Mouse (Mus musculus) hindbrain, embryonic 16.5 days (tissue): Measurements from ENCODE around the gene Saysd1. TPM values are rescaled to one million over a fixed set of nuclear protein-coding genes. Genes with fewer than 3 reads are reported as not detected.

Experiments
- ATAC-seq: fragments of 200-750 bp; cut with Nextera tagmentation; 2 replicates; pipeline ENCODE4 v1.8.0; 2017; ENCODE audit warnings: moderate TSS enrichment, moderate library complexity
- H3K27ac ChIP-seq: fragments of 300-500 bp; sonication (generic); 2 replicates; pipeline ENCODE4 v1.5.1; 2014; ENCODE audit warnings: low read depth, mild to moderate bottlenecking, control low read depth, low read length, moderate library complexity
- H3K27me3 ChIP-seq: fragments of 300-500 bp; sonication (generic); replicated peaks from 2 replicates; pipeline ENCODE4 v1.6.1; 2014; ENCODE audit warnings: low read length; ENCODE audit not compliant: control insufficient read depth, insufficient read depth
- H3K36me3 ChIP-seq: fragments of 300-500 bp; sonication (generic); 2 replicates; pipeline ENCODE4 v1.6.1; 2014; ENCODE audit warnings: mild to moderate bottlenecking, low read length, moderate library complexity, mixed read lengths; ENCODE audit not compliant: control insufficient read depth, insufficient read depth
- H3K4me1 ChIP-seq: fragments of 300-500 bp; sonication (generic); 2 replicates; pipeline ENCODE4 v1.6.1; 2014; ENCODE audit warnings: low read depth, low read length; ENCODE audit not compliant: control insufficient read depth, insufficient read depth
- H3K4me2 ChIP-seq: fragments of 300-500 bp; sonication (generic); 2 replicates; pipeline ENCODE4 v1.6.1; 2014; ENCODE audit warnings: mild to moderate bottlenecking, low read length, control low read depth, moderate library complexity
- H3K4me3 ChIP-seq: fragments of 300-500 bp; sonication (generic); 2 replicates; pipeline ENCODE4 v1.5.1; 2014; ENCODE audit warnings: mild to moderate bottlenecking, low read length, control low read depth, moderate library complexity
- H3K9ac ChIP-seq: fragments of 300-500 bp; sonication (generic); 2 replicates; pipeline ENCODE4 v1.6.1; 2014; ENCODE audit warnings: low read depth, mild to moderate bottlenecking, control low read depth, low read length, moderate library complexity
- H3K9me3 ChIP-seq: fragments of 300-500 bp; sonication (generic); 2 replicates; pipeline ENCODE4 v1.6.1; 2014; ENCODE audit warnings: mild to moderate bottlenecking, low read length, moderate library complexity; ENCODE audit not compliant: control insufficient read depth
- WGBS: fragments of 180-500 bp; shearing (Covaris S2); extraction: QIAGEN DNeasy Blood & Tissue Kit; methylation state at CpG from one replicate; pipeline ENCODE4 v1.1.7; 2014; 5-methylcytosine and 5-hydroxymethylcytosine counted together
- polyA plus RNA-seq: library from polyadenylated mRNA; unstranded; fragments of >200 nt; fragmentation: Nextera tagmentation; extraction: Ambion mirVana; gene quantifications from 2 replicates; pipeline ENCODE4 v1.2.1, GENCODE M21; 2015

The Saysd1 gene
- polyA plus RNA-seq, 1 experiment from 2014 or later, result 12.1 TPM

DNA sequence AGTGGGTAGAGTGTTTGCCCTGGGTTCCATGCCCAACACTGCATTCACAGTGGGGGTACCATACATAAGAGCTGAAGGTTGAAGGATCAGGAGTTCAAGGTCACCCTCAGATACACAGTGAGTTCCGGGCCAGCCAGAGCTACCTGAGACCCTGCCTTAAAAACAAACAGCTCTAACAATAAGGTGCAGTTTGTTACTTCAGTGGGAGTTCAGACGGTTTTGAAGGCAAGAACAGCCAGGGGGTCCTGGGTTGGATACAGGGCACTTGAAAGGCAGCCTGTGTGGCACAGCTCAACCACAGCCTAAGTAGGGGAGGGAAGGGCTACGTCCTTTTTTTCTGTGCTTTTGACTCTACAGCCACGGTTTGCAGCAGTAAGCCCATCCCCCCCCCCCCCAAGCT, 40.3 kb upstream of the Saysd1 start:
- Histone ChIP-seq H3K4me2 (no peak overlapping the region), H3K4me1 (peaks cover 11% of the 10 kb centered on the region), H3K9ac (no peak overlapping the region), H3K4me3 (no peak overlapping the region), H3K27me3 (peaks cover 2% of the 10 kb centered on the region; the same call in 1 of the 2 replicates), H3K9me3 (no peaks in the 10 kb centered on the region), H3K36me3 (no peaks in the 10 kb centered on the region), H3K27ac (no peak overlapping the region)
- no peak for ATAC-seq
- WGBS, result 13% methylated on average over 4 of the region's 4 CpGs

DNA sequence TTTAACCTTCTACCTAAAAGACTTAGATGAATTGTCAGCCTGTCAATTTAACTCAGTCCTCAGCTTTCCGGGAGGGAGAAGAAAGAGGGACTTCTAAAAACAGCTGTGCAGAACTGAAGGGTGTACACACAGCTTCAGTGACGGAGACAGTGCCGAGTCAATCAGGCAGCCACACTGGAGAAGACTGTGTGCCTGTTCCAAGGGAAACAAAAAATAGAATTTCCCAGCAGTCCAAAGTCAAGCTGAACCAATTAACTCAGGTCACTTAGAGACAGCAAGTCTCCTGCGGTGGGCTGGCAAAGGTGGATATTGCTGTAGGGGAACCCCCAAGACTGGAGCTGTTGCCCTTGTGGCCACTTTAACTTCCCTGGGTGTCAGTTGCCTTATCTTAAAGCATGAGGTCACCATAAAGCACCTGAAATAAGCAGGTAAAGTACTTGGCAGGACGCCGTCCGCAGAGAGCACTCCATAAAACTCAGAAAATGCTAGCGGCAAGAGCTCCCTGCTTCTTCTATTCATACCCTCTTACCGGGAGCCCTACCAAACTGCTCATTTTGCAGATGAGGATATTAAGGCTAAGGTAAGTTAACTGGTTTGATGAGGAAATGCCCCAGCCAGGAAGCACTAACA, 39.3 kb upstream of the Saysd1 start:
- no peaks in the 10 kb centered on the region for H3K36me3 ChIP-seq
- H3K4me3 ChIP-seq, result no peak overlapping the region
- 75% methylated on average over 9 of the region's 9 CpGs for WGBS
- H3K4me2 ChIP-seq, result no peak overlapping the region
- H3K9ac ChIP-seq, result no peak overlapping the region
- peaks cover 11% of the 10 kb centered on the region for H3K4me1 ChIP-seq
- no peak for ATAC-seq
- H3K27ac ChIP-seq, result no peak overlapping the region
- H3K27me3 ChIP-seq, result peaks cover 2% of the 10 kb centered on the region; the same call in 1 of the 2 replicates
- H3K9me3 ChIP-seq, result no peaks in the 10 kb centered on the region

DNA sequence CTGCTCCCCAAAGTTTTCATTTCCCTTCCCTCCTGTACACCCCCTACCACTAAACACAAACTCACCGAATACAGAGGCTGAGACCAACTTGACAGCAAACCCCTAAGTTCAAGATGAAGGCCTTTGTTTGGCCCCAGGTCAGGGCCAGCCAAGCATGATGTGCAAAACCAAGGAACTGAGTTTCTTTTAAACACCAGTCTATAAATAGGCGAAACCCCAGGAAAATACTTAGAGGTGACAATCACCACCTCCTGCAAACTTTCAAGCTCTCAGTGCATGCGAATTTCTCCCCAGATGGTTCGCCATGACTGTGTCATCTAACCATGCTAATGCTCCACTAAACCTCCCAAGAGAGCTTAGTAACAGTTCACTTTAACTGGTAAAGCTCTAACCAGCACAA, 37.4 kb upstream of the Saysd1 start:
- Histone ChIP-seq H3K4me3 (no peak overlapping the region), H3K9me3 (no peaks in the 10 kb centered on the region), H3K27ac (no peak overlapping the region), H3K27me3 (peaks cover 2% of the 10 kb centered on the region; the same call in 1 of the 2 replicates), H3K36me3 (no peaks in the 10 kb centered on the region), H3K4me1 (peaks cover 5% of the 10 kb centered on the region), H3K4me2 (no peak overlapping the region), H3K9ac (no peak overlapping the region)
- 86% methylated on average over 4 of the region's 4 CpGs for WGBS
- no peak for ATAC-seq

- Histone ChIP-seq H3K36me3 (no peaks in the 10 kb centered on the region), H3K9ac (no peak overlapping the region), H3K27ac (no peak overlapping the region), H3K4me1 (no peaks in the 10 kb centered on the region), H3K4me3 (no peak overlapping the region), H3K4me2 (no peak overlapping the region), H3K27me3 (0 out of 2 replicates have a peak, but pooled peaks cover under 1% of the 10 kb centered on the region), H3K9me3 (no peaks in the 10 kb centered on the region)
- ATAC-seq, result no peak
- WGBS, result 93% methylated on average over 7 of the region's 7 CpGs
Observed at GRCm38 (mm10) chr14:20175114-20175513, 36.8 kb upstream of the Saysd1 start.

GRCm38 (mm10) chr14:20174696-20175095, 36.4 kb upstream of the Saysd1 start:
- no peaks in the 10 kb centered on the region for H3K4me1 ChIP-seq
- H3K4me3 ChIP-seq, result no peak overlapping the region
- no peaks in the 10 kb centered on the region for H3K27me3 ChIP-seq
- H3K4me2 ChIP-seq, result no peak overlapping the region
- no peak overlapping the region for H3K9ac ChIP-seq
- no peak for ATAC-seq
- H3K36me3 ChIP-seq, result no peaks in the 10 kb centered on the region
- H3K27ac ChIP-seq, result no peak overlapping the region
- H3K9me3 ChIP-seq, result no peaks in the 10 kb centered on the region
- WGBS, result 95% methylated on average over 6 of the region's 6 CpGs

GRCm38 (mm10) chr14:20173873-20174490, 35.6 kb upstream of the Saysd1 start:
- no peaks in the 10 kb centered on the region for H3K4me1 ChIP-seq
- no peak overlapping the region for H3K4me3 ChIP-seq
- no peak overlapping the region for H3K27ac ChIP-seq
- H3K9ac ChIP-seq, result no peak overlapping the region
- no peak overlapping the region for H3K4me2 ChIP-seq
- H3K36me3 ChIP-seq, result no peaks in the 10 kb centered on the region
- ATAC-seq, result no peak
- no peaks in the 10 kb centered on the region for H3K27me3 ChIP-seq
- 93% methylated on average over 14 of the region's 14 CpGs for WGBS
- no peaks in the 10 kb centered on the region for H3K9me3 ChIP-seq

DNA sequence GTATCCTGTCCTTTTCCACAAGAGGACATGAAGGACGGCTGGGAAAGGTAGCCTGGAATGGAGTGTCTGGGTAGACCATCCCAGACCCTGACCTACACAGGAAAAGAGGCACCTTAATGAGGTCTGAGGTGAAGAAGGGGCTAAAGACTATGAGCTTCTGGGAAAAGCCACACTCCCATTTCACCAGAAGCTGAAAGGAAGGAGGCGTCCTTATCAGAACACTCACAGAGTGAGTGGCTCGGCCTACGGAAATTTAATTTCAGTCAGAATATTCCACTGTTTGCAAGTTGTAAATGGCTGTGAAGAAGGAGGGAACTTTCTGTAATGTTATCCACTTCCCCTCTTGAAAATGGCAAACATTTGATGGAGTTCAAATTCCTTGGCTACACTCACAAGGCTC, 34.6 kb upstream of the Saysd1 start:
- H3K9me3 ChIP-seq, result no peaks in the 10 kb centered on the region
- H3K36me3 ChIP-seq, result no peaks in the 10 kb centered on the region
- 88% methylated on average over 4 of the region's 4 CpGs for WGBS
- no peak overlapping the region for H3K4me3 ChIP-seq
- ATAC-seq, result no peak
- no peaks in the 10 kb centered on the region for H3K27me3 ChIP-seq
- no peaks in the 10 kb centered on the region for H3K4me1 ChIP-seq
- H3K4me2 ChIP-seq, result no peak overlapping the region
- no peak overlapping the region for H3K9ac ChIP-seq
- H3K27ac ChIP-seq, result no peak overlapping the region

- Histone ChIP-seq H3K27ac (no peak overlapping the region), H3K4me1 (no peaks in the 10 kb centered on the region), H3K36me3 (no peaks in the 10 kb centered on the region), H3K27me3 (no peaks in the 10 kb centered on the region), H3K9ac (no peak overlapping the region), H3K4me2 (no peak overlapping the region), H3K9me3 (no peaks in the 10 kb centered on the region), H3K4me3 (no peak overlapping the region)
- no peak for ATAC-seq
- 70% methylated on average over 5 of the region's 5 CpGs for WGBS
Observed at GRCm38 (mm10) chr14:20172509-20172908, 34.2 kb upstream of the Saysd1 start.

DNA sequence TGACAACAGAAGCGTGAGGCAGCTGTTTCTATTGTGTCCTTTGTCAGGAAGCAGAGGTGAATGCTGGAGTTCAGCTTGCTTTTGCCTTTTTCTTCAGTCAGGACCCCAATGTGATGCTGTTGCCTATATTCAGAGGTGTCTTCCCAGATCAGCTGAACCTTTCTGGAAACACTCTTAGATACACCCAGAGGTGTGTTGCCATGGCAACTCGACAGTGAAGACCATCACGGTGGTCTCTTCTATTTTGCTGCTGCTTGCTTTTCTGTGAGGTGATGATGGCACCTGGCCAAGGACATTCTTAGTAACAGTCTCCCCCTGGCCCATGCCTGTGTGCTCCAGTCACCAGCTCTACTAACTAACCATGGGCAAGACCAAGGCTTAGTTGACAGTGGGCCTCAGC, 33.5 kb upstream of the Saysd1 start:
- Histone ChIP-seq H3K4me1 (no peaks in the 10 kb centered on the region), H3K27ac (no peak overlapping the region), H3K4me3 (no peak overlapping the region), H3K9me3 (no peaks in the 10 kb centered on the region), H3K27me3 (no peaks in the 10 kb centered on the region), H3K36me3 (no peaks in the 10 kb centered on the region), H3K4me2 (no peak overlapping the region), H3K9ac (no peak overlapping the region)
- peak; percentile 42; the same call in 1 of the 2 replicates for ATAC-seq
- 63% methylated on average over 3 of the region's 3 CpGs for WGBS
